Mouse (Mus musculus) myocyte (in vitro differentiated cells): Measurements from ENCODE around the gene Brd4.

Experiments used
- CEBPB ChIP-seq: IDR thresholded peaks from 2 replicates; pipeline ENCODE4 v1.6.1; 2011; ENCODE audit warnings: mild to moderate bottlenecking, moderate library complexity; ENCODE audit not compliant: poor library complexity, insufficient read depth, severe bottlenecking
- POLR2A ChIP-seq: IDR thresholded peaks from one replicate; pipeline ENCODE4 v1.6.1; 2011; ENCODE audit warnings: low read depth, mild to moderate bottlenecking, control low read depth, moderate library complexity; ENCODE audit not compliant: insufficient read length

GRCm38 (mm10) chr17:32317708-32318107, 33.2 kb upstream of the Brd4 start:
- TF ChIP-seq POLR2A (no peak), CEBPB (no peak)
